Comparison of ENCODE assay signal across 8 mouse cellular contexts in genomic region chr11:67544656-67545432, GRCm38 (mm10).
DNase-seq lines count a peak whose midpoint lies in the region; ATAC-seq and TF ChIP-seq lines count a peak whose summit lies in the region.
"Had no signal": no experiment of that assay in that cellular context is flagged by ENCODE, and none has a peak within 500 bp of the region (broad histone marks: within the 10 kb centered on the region; RNA-seq: fewer than 3 reads in every experiment).

No protein-coding gene starts in this region.

- no peaks in the 10 kb centered on the region for H3K36me3 ChIP-seq in kidney, embryonic 15.5 days
- no peaks in the 10 kb centered on the region for H3K36me3 ChIP-seq in heart, postnatal 0 days (replicated peaks; ENCODE audit: control insufficient read depth, insufficient read depth, low read length)

- 22% methylated on average over 11 of the region's 11 CpGs for WGBS in kidney, embryonic 15.5 days
- WGBS in heart, postnatal 0 days = 20% methylated on average over 11 of the region's 11 CpGs

- H3K9me3 ChIP-seq in kidney, embryonic 15.5 days (replicated peaks) = no peaks in the 10 kb centered on the region
- no peaks in the 10 kb centered on the region for H3K9me3 ChIP-seq in heart, postnatal 0 days (replicated peaks; ENCODE audit: control insufficient read depth, low read length)

- H3K4me3 ChIP-seq in kidney, embryonic 15.5 days (replicated peaks) = no peak overlapping the region
- no peak overlapping the region for H3K4me3 ChIP-seq in heart, postnatal 0 days (ENCODE audit: low read depth, low read length)

- 0 out of 2 replicates have a peak, but pooled peaks have one; percentile 29 for ATAC-seq in kidney, embryonic 15.5 days (replicated peaks; ENCODE audit: low FRiP score)
- ATAC-seq in heart, postnatal 0 days (ENCODE audit: insufficient read depth, low read depth) = peak; percentile 61
- 0 out of 2 replicates have a peak, but pooled peaks have one; percentile 28 for ATAC-seq in monocyte, adult 5-6 weeks (replicated peaks; ENCODE audit: insufficient number of reproducible peaks, low FRiP score, low TSS enrichment, poor library complexity, severe bottlenecking)
- ATAC-seq: forebrain, postnatal 0 days had no signal

- H3K4me1 ChIP-seq in kidney, embryonic 15.5 days = peaks cover 32% of the 10 kb centered on the region
- H3K4me1 ChIP-seq in heart, postnatal 0 days (ENCODE audit: control insufficient read depth, insufficient read depth) = peaks cover 26% of the 10 kb centered on the region

- peak overlapping the region; percentile 72 for H3K27ac ChIP-seq in kidney, embryonic 15.5 days
- H3K27ac ChIP-seq in heart, postnatal 0 days (ENCODE audit: low read depth) = peak overlapping the region; percentile 55

- no peak for TF ChIP-seq CTCF in heart, postnatal 0 days (IDR thresholded peaks at IDR 0.05; ENCODE audit: low read depth)

- no peak for TF ChIP-seq EP300 in heart, postnatal 0 days (IDR thresholded peaks at IDR 0.05; ENCODE audit: low read depth)

- H3K9ac ChIP-seq in kidney, embryonic 15.5 days = no peak overlapping the region
- 0 out of 2 replicates have a peak overlapping the region, but pooled peaks have one; percentile 17 for H3K9ac ChIP-seq in heart, postnatal 0 days (replicated peaks; ENCODE audit: low read depth, low read length)
- H3K9ac ChIP-seq: forebrain, postnatal 0 days had no signal

- no peaks in the 10 kb centered on the region for H3K27me3 ChIP-seq in kidney, embryonic 15.5 days
- H3K27me3 ChIP-seq in heart, postnatal 0 days (ENCODE audit: control insufficient read depth, insufficient read depth, low read length) = no peaks in the 10 kb centered on the region

- H3K4me2 ChIP-seq in kidney, embryonic 15.5 days = no peak overlapping the region
- no peak overlapping the region for H3K4me2 ChIP-seq in heart, postnatal 0 days (ENCODE audit: low read depth, low read length)

- DNase-seq in kidney, adult 9 months = no peak
- DNase-seq in embryo, embryonic 10.5 days (ENCODE audit: low spot score) = peak; percentile 57
- no peak for DNase-seq in heart, postnatal 0 days (ENCODE audit: low spot score)
- no peak for DNase-seq in thymus, postnatal 4 days
- no peak for DNase-seq in cerebellum, adult 8-10 months
- DNase-seq: forebrain, postnatal 0 days had no signal
